Mouse (Mus musculus): Measurements from ENCODE around the gene Tmem120b. TPM values are rescaled to one million over a fixed set of nuclear protein-coding genes. Genes with fewer than 3 reads are reported as not detected.
A peak's percentile ranks its signal among the peaks of the same experiment; 100 is the strongest.

Tmem120b gene
- total RNA-seq, 2 experiments from 2014 or later, result 14.1 to 15.3 TPM

DNA sequence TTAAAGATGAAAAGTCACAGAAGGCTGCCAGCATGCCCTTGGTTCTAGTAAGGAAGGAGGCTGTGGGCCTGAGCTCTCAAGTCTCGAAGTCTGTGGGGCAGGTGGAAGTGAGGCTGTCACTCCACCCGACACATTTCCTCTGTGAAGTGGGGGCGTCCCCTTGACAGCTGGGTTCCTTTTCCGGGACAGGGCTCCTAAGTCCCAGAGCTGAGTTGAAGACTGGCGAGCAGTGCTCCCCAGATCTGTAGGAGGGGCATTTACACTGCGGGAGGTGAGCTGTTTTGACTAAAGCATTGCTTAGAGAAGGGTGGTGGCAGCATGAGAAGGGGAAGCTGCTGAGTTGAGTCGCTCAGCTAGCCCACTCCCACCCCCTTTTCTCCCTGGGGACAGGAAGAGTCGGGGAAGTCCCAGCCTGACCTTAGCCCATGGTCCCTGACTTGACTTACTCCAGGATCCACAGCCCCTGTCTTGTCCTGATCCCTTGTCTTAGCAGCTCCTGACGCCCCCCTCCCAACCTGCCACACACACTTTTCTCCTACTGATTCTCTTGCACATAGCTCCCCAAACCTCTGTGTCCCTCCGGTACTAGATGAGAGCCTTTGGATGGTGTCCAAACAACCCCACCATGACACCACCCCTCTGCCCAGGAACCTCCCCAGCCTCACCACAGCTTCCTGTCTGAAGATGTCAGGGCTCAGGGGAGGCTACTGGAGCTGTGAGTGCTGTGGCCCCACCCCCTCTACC is 60.4 kb downstream of the Tmem120b start:
- no peak for DNase-seq

DNA sequence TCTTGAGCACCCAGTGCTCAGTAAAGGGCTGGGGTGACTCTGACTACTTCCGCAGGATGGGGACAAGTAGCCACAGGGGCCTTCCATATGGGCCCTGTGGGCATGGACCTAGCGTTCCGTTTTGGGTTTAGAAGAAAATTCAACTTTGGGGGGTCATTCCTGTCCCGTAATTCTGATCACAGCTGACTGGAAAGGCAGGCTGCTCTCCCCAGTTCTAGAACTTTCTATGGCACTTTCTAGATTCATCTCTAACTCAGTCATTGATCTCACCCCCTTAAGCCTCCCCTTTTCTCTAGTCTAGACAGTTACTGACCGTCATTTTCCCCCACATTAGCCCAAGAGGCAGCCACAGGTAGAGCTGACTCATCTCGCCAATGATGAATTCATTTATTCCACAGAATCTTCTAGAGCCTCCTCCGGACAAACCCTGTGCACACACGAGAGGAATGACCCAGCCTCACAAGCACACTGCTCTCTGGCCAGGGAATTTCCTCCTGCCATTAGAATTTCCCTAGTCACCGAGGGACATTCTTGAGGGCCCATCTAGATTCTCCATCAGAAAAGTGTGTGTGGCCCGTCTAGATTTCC is 61.0 kb downstream of the Tmem120b start:
- DNase-seq, result no peak

DNA sequence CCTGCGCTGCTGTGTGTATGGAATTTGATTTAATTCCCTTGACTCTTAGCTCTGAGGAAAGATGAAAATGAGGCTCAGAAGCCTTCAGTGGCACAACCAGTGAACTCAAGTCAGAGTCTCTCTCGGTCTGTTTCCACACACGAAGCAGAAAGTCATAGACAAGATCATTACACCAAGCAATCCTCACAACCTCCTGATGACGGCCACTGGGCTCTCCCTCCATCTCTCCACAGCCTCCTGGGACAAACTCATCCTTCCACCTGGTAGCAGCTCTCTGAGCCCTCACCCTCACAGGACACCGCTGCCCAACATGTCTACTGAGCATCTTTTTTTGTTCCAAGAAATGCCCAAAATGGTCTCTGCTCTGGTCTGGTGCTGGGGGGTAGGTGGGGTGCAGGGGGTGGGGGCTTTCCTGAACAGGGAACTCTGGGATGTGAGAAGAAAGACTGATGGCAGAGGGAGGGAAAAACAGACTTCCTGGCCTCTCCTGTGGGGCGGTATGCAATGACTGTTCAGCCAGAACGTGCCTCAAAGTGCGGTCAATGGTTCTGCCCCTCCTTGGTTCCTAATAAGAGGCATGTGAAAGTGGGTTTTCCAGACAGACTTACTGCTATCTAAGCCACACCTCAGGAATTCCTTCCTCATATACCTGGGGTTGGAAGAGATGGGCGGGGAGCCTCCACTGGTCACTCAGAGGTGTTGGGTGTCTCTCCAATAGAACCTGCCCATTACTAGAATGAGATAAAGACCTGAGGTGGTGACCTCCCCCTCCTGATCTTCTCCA is 62.0 kb downstream of the Tmem120b start:
- no peak for DNase-seq

DNA sequence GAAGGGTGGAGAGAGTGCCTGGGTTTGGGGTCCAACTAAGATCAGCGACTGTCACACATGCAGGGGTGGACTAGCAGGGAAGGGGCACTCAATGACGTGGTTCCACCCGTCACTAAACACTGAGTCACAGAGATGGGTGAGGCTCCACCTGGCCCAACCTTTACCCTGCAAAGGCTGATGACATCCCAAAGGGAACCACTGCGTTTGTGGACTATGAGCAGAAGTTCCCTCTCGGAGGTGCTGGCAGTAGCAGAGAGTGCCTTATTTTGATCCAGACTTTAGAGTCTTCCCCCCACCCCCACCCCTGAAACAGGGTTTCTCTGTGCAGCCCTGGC is 62.6 kb downstream of the Tmem120b start:
- DNase-seq, result no peak

DNA sequence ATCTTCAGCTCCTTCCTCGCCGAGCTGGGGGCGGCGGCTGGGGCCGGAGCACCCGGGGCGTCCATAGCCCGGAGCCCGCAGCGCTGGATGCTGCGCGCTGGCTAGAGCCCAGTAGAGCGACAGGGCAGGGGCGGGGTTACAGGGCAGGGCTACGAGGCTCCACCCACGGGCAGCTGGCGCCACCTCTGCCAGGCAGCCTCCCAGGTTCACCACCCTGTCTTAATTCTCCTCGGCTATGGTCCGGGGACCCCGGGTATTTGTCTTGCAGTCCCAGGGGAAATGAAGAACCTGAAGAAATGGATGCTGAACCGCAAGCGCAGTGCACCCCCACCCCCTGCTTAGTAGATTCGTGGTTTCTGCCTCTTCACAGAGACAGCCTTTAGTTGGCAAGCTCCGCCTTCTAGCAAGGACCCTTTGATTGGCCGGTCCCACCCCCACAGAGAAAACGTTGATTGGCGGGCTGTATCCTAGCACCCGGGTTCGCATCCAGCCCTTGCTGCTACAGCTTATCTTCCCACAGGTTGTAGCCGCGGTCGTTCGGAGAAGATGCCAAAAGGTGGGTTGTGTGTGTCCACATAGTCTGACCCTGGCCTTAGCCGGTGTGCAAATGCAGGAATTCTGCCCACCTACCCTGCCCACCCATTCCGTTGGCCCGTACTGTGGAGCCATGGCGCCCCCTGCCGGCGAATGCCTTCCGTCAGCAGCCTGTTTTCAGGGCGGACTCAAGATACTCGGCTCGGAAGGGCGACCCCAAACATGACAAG is 64.3 kb downstream of the Tmem120b start, which contains the start of gene Rhof:
TSS of gene Rhof (minus strand) at position 385 of the 764 bp plus-strand sequence.
- peak; percentile 68 for DNase-seq

DNA sequence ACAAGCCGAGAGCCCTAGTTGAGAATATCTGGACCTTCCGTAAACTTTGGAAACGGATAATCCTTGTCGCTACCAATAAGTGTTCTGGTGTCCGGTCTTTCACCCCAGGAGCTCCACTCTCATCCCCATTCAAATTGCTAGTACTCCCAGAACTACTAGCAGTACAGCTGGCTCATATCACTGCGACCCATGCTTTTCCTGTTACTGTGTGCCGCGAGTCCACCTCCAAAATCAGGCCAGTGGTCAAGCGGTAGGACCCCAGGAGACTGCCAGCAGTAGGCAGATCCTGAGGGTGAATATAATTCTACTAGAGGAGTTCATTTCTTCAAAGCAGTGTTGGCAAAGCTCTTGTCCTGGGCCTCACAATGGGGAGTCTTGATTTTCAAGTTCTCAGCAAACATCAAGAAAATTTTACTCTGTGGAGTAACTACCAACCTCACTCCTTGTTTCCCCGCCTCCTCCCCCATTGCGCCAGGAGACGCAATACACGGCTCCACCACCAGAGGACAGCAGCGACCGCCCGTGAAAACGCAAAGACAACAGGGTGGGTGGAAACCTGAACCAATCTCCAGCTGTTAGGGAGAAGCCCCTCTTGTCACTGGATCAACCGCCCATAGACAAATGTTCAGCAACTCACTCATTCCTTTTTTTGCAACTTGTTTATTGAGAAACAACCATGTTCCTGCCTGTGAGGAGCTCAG is 65.0 kb downstream of the Tmem120b start:
- DNase-seq, result peak; percentile 82

DNA sequence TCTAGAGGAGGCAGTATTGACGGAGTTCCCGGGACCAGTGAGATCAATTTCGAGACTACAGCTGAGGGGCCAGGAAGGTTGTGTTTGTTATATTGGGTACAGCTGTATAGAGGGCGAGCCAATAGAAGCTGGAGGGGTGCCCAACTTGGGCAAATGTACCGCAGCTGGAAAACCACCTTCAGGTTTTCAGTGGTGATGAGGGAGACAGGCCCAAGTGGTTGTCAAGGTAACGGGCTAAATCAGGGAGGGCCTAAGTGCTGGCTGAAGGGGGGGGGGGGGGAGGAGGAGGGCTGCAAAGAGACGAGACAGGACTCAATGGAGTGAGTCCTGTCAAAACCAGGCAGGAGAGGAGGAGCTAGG is 65.5 kb downstream of the Tmem120b start:
- DNase-seq, result no peak

DNA sequence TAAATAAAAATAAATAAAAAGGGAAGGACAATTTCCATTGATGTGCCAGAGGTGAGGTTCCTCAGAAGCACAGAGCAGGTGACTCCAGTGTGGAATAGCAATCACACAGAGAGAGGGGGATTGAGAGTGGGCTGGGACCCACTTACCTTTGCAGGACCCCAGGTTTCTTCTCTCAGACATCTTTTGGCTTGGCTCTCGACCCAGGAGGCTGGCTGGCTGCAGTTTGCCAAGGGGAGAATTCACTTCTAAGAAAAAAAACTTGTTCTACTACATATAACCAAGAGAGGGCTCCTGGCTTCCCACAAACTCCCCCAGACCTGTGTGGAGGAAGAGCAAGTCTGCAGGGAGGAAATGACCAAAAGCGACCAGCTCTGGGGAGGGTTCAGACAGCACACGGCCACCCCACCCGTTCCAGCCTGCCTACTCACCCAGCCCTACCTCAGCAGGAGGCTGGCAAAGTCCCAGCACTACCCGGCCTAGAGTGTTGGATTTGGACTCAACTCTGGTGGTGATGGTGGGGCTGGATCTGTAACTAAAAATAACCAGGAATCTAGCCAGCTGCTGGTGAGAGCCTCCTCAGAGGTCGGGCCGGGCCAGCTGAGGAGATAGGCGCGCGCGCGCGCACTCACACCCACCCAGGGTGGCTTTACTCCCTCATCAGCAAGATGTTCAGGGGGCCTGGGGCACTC is 66.1 kb downstream of the Tmem120b start:
- peak; percentile 79 for DNase-seq

DNA sequence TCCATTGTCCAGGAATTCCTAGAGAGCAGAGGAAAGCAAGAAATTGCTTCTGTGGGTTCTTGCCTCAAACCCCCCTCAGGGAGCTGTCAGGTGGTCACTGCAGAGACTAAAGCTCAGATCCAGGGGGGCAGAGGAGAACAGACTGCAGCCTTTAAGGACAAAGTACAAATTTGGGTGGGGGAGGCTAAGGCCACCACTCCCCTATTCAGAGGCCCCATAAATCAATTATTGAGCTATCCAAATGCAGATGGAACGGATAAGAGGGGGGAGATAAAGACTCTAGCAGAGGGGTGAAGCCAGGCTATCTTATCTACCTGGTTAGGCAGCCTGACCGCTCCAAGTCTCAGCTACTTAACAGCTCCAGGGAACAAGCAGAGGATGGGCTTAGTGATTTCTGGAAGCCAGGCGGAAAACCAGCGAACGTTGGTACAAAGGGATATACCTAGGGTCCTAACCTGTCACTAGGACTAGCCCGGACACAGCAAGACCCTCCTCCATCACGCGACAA is 66.7 kb downstream of the Tmem120b start:
- no peak for DNase-seq

DNA sequence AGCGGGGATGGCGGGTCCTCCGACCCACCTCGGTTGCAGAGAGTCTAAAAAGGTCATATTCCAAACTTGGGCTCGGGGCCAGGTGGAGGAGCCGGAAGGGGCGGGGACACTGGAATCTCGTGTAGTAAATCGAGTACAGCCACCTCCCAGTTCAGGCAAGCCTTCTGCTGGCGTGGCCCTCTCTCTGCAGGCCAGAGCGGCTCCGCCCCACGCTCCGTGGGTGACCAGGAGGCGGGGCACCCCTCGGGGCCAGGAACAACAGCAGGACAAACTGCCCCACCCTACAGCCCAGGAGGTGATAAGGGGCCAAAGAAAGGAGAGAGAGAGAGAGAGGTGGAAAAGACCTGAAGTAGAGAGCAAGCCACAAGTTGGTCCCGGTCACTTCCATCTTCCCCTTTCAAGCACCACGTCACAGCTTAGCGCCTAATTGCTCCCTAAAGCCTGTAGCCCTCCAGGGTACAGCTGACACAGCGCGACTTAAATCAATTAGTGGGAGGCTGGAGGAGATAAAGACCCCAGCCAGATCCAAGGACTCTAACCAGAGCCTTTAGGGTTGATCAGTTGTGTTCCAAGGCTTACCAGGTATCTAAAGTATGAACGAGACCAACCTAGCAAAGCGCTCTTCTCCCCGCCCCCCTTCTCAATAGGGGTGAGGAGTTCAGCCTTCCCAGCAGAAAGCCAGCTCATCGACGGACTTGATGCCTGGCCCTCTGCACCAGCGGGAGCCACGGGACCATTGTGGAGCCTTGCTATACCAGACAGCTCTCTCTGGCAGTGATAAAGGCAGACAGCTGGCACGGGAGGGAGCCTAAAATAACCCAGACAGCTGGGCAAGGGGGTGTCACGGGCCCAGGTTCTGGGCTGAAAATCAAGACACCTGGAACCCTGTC is 67.5 kb downstream of the Tmem120b start:
- DNase-seq, result peak; percentile 95

DNA sequence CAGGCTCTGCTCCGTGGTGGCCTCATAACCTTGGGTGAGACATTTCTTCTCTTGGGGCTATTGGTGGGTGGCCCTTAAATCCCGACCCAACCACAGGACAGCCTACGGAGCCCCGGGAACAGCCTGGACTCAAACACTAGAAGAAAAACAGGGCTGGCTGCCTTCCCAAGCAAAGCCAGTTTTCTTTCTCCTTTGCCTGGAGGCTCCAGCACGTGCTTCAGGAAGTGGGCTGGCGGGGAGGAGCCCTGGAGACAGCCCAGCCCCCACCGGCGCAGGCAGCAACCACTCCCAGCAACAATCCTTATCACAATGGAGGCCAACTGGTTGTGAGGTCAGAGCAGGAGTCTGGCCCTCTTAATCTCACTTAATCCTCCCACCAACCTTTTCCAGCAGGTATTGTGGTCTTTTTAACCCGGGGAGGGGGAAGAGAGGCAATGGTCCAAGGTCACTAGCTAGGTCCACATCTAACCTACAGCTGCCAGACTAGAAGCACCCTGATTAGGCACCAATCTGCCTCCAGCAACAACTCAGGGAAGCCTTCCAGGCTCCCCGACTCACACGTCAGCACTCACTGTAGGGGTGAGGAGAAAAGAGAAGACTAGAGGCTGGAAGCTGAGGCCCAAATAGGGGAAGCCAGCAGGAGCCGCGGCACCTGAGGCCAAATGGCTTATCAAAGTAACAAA is 68.3 kb downstream of the Tmem120b start:
- peak; percentile 93 for DNase-seq

DNA sequence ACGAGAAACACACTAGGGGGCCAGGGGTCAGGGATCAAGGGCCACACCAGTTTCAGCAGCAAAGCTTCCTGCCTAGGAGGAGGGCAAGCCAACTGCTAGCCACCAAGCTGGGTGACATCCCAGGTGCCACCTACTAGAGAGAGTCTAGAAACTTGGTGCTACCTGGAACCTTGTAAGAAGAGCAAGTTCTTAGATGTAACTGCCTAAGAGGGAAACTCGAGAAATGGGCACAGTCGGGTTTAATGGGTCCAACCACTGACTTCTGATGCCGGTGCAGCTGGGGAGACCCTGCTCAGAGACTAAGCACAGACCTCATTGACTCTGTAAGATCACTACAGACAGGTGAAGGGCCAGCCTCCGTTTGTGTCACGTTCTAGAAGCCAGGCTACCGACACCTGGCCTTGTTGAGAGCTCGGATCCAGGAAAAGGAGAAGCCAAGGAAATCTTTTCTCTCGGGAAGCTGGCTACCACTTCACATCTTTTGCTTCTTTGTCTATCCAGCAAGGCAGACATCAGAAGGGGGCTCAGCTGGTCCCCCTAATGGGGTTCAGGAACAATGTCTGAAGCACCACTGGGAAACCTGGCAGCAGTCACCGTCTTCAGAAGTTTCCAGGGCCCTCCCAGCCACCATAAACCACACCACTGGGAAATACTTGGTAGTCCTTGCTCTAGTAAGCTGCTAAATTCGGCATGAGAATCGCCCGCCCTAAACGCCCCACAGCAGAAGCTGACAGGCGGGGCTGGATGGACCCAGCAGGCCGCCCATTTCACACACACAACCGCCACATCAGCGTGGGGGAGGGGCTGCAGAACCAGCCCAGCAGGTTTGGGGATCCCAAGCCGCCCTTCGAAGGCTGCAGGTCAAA is 69.1 kb downstream of the Tmem120b start:
- peak; percentile 90 for DNase-seq

DNA sequence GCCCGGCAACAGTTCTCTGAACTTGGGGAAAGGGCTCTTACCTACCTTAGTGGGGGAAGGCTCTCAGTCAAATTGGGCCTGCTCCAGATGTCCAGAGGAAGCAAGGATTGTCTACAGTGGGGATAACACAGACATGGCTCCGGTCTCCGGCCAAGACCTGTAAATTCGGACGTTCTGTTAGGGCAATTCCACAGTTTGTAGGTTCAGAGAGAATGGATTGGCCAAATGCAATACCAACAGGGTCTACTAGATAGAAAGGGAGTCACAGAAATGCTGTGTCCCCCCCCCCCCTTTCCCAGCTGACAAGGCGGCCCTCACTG is 69.7 kb downstream of the Tmem120b start:
- DNase-seq, result no peak

DNA sequence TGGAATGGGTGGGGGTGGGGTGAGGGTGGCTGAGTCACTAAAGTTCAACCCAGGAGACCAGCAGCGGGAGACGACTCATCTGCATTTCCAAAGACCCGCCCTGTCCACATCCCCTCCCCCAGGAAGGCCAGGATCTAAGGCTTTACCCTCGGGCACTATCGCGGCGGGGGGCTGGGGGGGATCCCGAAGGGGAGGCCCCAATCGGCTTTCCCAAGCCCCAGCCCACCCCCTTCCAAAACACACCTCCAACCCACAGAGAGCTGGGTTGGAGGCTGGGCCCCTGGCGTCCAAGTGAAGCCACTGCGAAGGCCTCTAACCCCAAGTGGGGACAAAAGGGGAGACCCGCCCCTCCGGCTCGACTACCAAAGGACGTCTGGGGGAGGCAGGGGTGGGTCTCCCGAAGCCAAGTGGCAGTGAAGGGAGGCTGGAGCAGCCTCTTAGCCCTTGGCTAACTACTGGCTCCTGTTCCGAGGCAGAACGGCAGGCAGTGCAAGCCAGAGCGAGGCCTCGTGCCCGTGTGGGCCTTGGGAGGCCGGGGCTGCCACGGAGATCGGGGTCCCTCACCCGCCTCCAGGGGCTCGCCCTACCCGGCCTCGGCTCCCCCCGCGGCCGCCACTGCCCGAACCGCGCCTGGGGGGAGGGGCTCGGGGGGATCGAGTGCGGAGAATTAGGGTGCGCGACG is 70.2 kb downstream of the Tmem120b start:
- peak; percentile 86 for DNase-seq

DNA sequence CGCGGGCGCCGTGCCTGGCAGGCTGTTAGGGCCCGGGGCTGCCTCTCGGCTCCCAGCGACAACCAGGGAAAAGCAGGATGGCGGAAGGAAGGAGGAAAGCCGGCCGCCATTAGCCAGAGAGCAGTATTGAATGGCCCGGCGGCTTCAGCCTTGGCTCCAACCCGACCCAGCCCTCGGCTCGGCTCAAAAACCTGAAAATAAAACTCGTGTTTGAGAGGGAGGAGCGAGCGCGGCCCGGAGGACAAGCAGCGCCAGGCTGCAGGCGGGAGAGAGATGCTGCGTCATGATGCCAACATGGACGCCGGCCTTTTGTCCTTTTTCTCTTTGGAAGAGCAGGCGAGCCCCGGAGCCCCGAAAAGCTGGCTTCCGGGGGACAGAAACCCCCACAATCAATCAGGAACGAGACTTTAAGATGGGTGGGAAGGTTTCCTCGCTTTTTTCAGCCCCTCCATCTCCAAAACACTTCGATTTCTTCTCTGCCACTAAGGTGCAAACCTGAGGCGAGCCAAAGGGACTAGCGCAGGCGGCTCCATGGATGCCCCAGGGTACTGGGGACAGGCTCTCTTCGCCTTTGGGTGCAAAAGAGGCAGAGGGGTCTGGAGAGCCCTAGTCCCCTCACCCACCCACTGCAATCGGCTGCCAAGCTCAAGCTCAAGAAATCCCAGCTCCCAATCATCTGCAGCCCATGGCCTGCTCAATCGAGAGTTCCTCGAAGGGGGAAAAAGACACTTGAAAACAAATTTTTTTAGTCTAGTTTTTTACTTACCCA is 70.9 kb downstream of the Tmem120b start:
- DNase-seq, result peak; percentile 89

DNA sequence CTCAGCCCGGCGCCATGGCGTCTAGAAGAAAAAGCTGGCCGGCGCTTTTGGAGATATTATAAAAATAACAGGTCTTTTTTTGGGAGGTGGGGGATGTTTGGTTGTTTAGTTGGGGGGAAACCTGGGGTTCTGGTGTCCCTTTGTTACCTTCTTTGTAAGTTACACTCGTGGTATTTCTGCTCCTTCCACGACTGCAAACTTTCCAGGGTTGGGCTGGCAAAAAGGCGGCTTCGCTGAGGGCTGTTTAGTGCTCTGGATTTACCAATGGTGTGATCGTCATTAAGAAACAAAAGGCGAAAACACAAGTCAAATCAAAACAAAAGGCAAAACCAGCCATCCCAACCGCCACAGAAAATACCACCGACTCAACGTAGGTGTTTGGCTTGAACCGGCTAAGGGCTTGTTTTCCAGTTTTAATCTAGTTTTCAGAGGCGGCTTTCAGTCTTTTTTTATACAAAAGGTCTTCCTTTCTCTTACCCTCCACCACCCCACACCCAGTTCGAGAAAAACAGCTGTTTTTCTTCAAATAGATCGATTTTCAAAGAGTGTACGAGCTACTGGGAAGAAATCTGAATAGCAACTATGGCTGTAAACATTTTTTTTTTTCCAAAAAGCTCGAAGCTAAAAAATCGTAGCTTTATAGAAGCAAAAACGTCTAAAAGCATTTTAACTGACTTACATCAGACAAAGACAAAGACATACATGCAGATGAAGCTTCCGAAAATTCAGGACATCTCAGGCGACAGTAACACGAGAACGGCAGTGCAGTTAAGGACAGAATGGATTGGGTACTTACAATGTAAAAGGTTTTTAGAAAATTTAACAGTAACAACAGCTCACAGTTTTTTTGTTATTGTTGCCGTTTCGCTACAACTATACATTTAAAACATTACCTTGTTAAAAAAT is 71.8 kb downstream of the Tmem120b start:
- DNase-seq, result no peak
